Mouse (Mus musculus): Measurements from ENCODE around the gene Gm8374. TPM values are rescaled to one million over a fixed set of nuclear protein-coding genes. Genes with fewer than 3 reads are reported as not detected.

The Gm8374 gene
- polyA plus RNA-seq (2017; shearing (Covaris generic)), result not detected

DNA sequence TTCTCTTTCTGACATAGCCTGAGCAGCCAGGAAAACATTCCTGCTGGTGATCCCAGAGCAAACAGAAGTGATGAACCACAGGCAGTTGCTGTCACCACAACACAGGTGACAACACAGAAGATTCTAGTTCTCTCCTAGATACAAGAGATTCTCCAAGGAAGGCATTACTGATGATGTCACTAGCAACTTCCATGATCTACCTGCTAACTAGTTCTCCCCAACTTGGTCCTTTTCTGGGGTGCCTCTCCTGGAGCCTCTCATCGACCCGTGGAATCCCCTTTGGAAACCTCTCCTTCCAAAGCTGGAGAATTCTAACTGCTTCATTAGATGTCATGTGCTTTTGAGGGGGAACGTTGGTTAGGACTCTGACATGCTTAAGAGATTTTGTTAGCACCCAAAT is at the start of gene Gm8374:
TSS of gene Gm8374 (minus strand) at position 101 of the 400 bp plus-strand sequence.

DNA sequence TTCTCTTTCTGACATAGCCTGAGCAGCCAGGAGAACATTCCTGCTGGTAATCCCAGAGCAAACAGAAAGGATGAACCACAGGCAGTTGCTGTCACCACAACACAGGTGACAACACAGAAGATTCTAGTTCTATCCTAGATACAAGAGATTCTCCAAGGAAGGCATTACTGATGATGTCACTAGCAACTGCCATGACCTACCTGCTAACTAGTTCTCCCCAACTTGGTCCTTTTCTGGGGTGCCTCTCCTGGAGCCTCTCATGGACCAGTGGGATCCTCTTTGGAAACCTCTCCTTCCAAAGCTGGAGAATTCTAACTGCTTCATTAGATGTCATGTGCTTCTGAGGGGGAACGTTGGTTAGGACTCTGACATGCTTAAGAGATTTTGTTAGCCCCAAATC is 32.6 kb downstream of the Gm8374 start, which contains the start of gene Gm5797:
TSS of gene Gm5797 (minus strand) at position 101 of the 400 bp plus-strand sequence.

DNA sequence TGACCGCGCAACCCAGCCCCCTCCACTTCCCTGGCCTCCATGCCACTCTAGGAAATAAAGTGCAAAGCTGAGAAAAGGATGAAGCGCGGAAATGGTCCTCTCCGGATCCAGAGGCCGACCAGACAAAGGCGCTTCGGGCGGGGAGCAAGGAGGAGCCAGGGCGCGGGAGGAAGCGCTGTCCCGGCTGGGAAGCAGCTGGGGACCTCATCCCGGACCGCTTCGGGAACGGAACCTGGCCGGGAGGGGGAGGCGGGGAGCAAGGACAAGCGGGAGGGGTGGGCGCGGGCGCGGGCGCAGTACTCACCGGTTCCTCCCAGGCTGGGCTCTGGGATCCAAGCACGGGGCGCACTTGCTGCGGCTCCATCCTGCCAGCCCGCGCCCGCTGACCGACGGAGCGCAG is 50.3 kb downstream of the Gm8374 start, which contains the start of gene Gm3739:
TSS of gene Gm3739 (minus strand) at position 389 of the 400 bp plus-strand sequence.

Other genes starting within 250 kb of the Gm8374 start
- under 1 TPM; 0.11 to 0.38 TPM for gene Gm6676, start 239.7 kb downstream of the Gm8374 start, polyA plus RNA-seq (2017; shearing (Covaris generic))
- 10 to 100 TPM in 1 of 2 experiments, under 1 TPM in 1; 0.33 to 10.9 TPM for gene Gm3512, start 190.6 kb downstream of the Gm8374 start, polyA plus RNA-seq (2017; shearing (Covaris generic))
- gene Gm16434, start 170.6 kb downstream of the Gm8374 start, polyA plus RNA-seq (2017; shearing (Covaris generic)), result under 1 TPM; 0.11 to 0.38 TPM
- not detected for gene Gm3727, start 100.4 kb downstream of the Gm8374 start, polyA plus RNA-seq (2017; shearing (Covaris generic))
- gene Gm3739, start 50.1 kb downstream of the Gm8374 start, polyA plus RNA-seq (2017; shearing (Covaris generic)), result 10 to 100 TPM in 1 of 2 experiments, 1 to 10 TPM in 1; 7.2 to 14.7 TPM
- gene Gm5797, start 32.7 kb downstream of the Gm8374 start, polyA plus RNA-seq (2017; shearing (Covaris generic)), result not detected
- gene Gm3755, start 85.8 kb upstream of the Gm8374 start, polyA plus RNA-seq (2017; shearing (Covaris generic)), result not detected
- 10 to 100 TPM in 1 of 2 experiments, 1 to 10 TPM in 1; 7.1 to 14.6 TPM for gene Gm3752, start 118.6 kb upstream of the Gm8374 start, polyA plus RNA-seq (2017; shearing (Covaris generic))
- gene Gm3558, start 203.4 kb upstream of the Gm8374 start, polyA plus RNA-seq (2017; shearing (Covaris generic)), result 1 to 10 TPM in 1 of 2 experiments, not detected in 1; 4.6 TPM
- under 1 TPM in 1 of 2 experiments, not detected in 1; 0.25 TPM for gene Gm10338, start 230.5 kb upstream of the Gm8374 start, polyA plus RNA-seq (2017; shearing (Covaris generic))